Mouse (Mus musculus) erythroblast, adult 5-6 weeks (primary cell): ENCODE data around the gene Gm20834. TPM values are rescaled to one million over a fixed set of nuclear protein-coding genes. Genes with fewer than 3 reads are reported as not detected.
"Not testable (repeated sequence)": the region's sequence is repeated elsewhere in the genome, so short reads cannot be mapped to it uniquely, and the experiment has no call there.

ENCODE experiments used
- ATAC-seq: replicated peaks from 2 replicates; pipeline ENCODE4 v1.8.0; 2016; ENCODE audit warnings: moderate number of reproducible peaks, mild to moderate bottlenecking, moderate TSS enrichment, inconsistent platforms; ENCODE audit not compliant: poor library complexity, low FRiP score, severe bottlenecking
- total RNA-seq, 2 experiments: library from RNA; stranded (forward) in 1 of 2; stranded (reverse) in 1 of 2; fragments of 150-400 nt in 1 of 2; fragments of 200-764, 138-1000 nt in 1 of 2; gene quantifications; 2 replicates each; pipeline versions ENCODE4 v1.2.3 to v1.2.4; 2015 to 2017; ENCODE audit warnings: low replicate concordance in 2 of 2

Gm20834 gene
- total RNA-seq (2015; ENCODE audit: low replicate concordance) (not detected in 2 replicates), total RNA-seq (2017; ENCODE audit: low replicate concordance) (not detected in 2 replicates)

- ATAC-seq, result not testable (repeated sequence)
These were observed at the start of gene Gm20834 for GRCm38 (mm10) chrY:10324489-10324888. Gene Gm20834 (minus strand): TSS chrY:10324589.

Other genes with a start within 250 kb of the Gm20834 start
- gene Gm21310, start 177.4 kb downstream of the Gm20834 start, total RNA-seq (2015; ENCODE audit: low replicate concordance), result not detected in 2 replicates
- gene Gm21310, start 177.4 kb downstream of the Gm20834 start, total RNA-seq (2017; ENCODE audit: low replicate concordance), result not detected in 2 replicates
- not detected in 2 replicates for gene Gm28510, start 88.1 kb upstream of the Gm20834 start, total RNA-seq (2015; ENCODE audit: low replicate concordance)
- not detected in 2 replicates for gene Gm28510, start 88.1 kb upstream of the Gm20834 start, total RNA-seq (2017; ENCODE audit: low replicate concordance)
- gene Gm20737, start 211.5 kb upstream of the Gm20834 start, total RNA-seq (2015; ENCODE audit: low replicate concordance), result not detected in 2 replicates
- not detected in 2 replicates for gene Gm20737, start 211.5 kb upstream of the Gm20834 start, total RNA-seq (2017; ENCODE audit: low replicate concordance)
- not detected in 2 replicates for gene Gm21775, start 228.9 kb upstream of the Gm20834 start, total RNA-seq (2015; ENCODE audit: low replicate concordance)
- not detected in 2 replicates for gene Gm21775, start 228.9 kb upstream of the Gm20834 start, total RNA-seq (2017; ENCODE audit: low replicate concordance)